Mouse (Mus musculus): ENCODE data around the gene Npc2.

The Npc2 gene

GRCm38 (mm10) chr12:84727434-84727833, 45.5 kb downstream of the Npc2 start:
- no peak for DNase-seq (ENCODE audit: low spot score in 2 of 2)

- no peak for DNase-seq (ENCODE audit: low spot score in 2 of 2)
Measured at GRCm38 (mm10) chr12:84726986-84727385, 46.0 kb downstream of the Npc2 start.

GRCm38 (mm10) chr12:84726391-84726790, 46.6 kb downstream of the Npc2 start:
- no peak for DNase-seq (ENCODE audit: low spot score in 2 of 2)

GRCm38 (mm10) chr12:84718462-84719244, 54.3 kb downstream of the Npc2 start:
- DNase-seq (ENCODE audit: low spot score in 2 of 2), result no peak

GRCm38 (mm10) chr12:84714578-84714977, 58.4 kb downstream of the Npc2 start:
- no peak for DNase-seq (ENCODE audit: low spot score in 2 of 2)

GRCm38 (mm10) chr12:84709842-84710439, 63.0 kb downstream of the Npc2 start:
- no peak for DNase-seq (ENCODE audit: low spot score in 2 of 2)

GRCm38 (mm10) chr12:84707804-84708203, 65.1 kb downstream of the Npc2 start:
- no peak for DNase-seq (ENCODE audit: low spot score in 2 of 2)

- no peak for DNase-seq (ENCODE audit: low spot score in 2 of 2)
Measured at GRCm38 (mm10) chr12:84706886-84707285, 66.1 kb downstream of the Npc2 start.
